Mouse (Mus musculus) ZHBTc4 (cell line): Measurements from ENCODE around the gene Zbtb17.
A peak's percentile ranks its signal among the peaks of the same experiment; 100 is the strongest.

Experiments used
- DNase-seq: peaks from one replicate; pipeline ENCODE4 v3.0.0-alpha.2; 2011; ENCODE audit warnings: low read depth, low spot score

Gene Zbtb17

GRCm38 (mm10) chr4:141425484-141426479, 18.7 kb upstream of the Zbtb17 start:
- peak; percentile 95 for DNase-seq

GRCm38 (mm10) chr4:141426796-141427745, 17.4 kb upstream of the Zbtb17 start:
- DNase-seq, result peak; percentile 71

- DNase-seq, result no peak
These were observed 16.5 kb upstream of the Zbtb17 start for GRCm38 (mm10) chr4:141427921-141428320.

- DNase-seq, result no peak
These were observed 15.1 kb upstream of the Zbtb17 start for GRCm38 (mm10) chr4:141429381-141429780.

- peak; percentile 85 for DNase-seq
These were observed 14.6 kb upstream of the Zbtb17 start for GRCm38 (mm10) chr4:141429847-141430246.

- no peak for DNase-seq
These were observed 13.5 kb upstream of the Zbtb17 start for GRCm38 (mm10) chr4:141430997-141431396.

- no peak for DNase-seq
These were observed 11.8 kb upstream of the Zbtb17 start for GRCm38 (mm10) chr4:141432666-141433065.

GRCm38 (mm10) chr4:141433191-141433590, 11.3 kb upstream of the Zbtb17 start:
- peak; percentile 90 for DNase-seq

GRCm38 (mm10) chr4:141435974-141436373, 8.5 kb upstream of the Zbtb17 start, which contains the start of gene Srarp:
Gene Srarp (minus strand): TSS chr4:141436105.
- DNase-seq, result no peak

- peak; percentile 58 for DNase-seq
These were observed 5.2 kb upstream of the Zbtb17 start for GRCm38 (mm10) chr4:141439083-141439803.

- peak; percentile 94 for DNase-seq
These were observed 3.6 kb upstream of the Zbtb17 start for GRCm38 (mm10) chr4:141440877-141441276.

GRCm38 (mm10) chr4:141443641-141444429, 619 bp upstream of the Zbtb17 start:
- DNase-seq, result no peak

GRCm38 (mm10) chr4:141445328-141445720, 870 bp downstream of the Zbtb17 start:
- DNase-seq, result no peak

- DNase-seq, result no peak
These were observed 1.8 kb downstream of the Zbtb17 start for GRCm38 (mm10) chr4:141446211-141446610.

GRCm38 (mm10) chr4:141451251-141451650, 6.8 kb downstream of the Zbtb17 start:
- no peak for DNase-seq

GRCm38 (mm10) chr4:141451916-141452450, 7.5 kb downstream of the Zbtb17 start:
- no peak for DNase-seq

- no peak for DNase-seq
These were observed 10.3 kb downstream of the Zbtb17 start for GRCm38 (mm10) chr4:141454581-141455350.

GRCm38 (mm10) chr4:141455526-141455925, 11.1 kb downstream of the Zbtb17 start:
- no peak for DNase-seq

GRCm38 (mm10) chr4:141456193-141456938, 11.9 kb downstream of the Zbtb17 start:
- no peak for DNase-seq
